8 mouse cellular contexts compared by ENCODE assay signal in the genomic region with DNA sequence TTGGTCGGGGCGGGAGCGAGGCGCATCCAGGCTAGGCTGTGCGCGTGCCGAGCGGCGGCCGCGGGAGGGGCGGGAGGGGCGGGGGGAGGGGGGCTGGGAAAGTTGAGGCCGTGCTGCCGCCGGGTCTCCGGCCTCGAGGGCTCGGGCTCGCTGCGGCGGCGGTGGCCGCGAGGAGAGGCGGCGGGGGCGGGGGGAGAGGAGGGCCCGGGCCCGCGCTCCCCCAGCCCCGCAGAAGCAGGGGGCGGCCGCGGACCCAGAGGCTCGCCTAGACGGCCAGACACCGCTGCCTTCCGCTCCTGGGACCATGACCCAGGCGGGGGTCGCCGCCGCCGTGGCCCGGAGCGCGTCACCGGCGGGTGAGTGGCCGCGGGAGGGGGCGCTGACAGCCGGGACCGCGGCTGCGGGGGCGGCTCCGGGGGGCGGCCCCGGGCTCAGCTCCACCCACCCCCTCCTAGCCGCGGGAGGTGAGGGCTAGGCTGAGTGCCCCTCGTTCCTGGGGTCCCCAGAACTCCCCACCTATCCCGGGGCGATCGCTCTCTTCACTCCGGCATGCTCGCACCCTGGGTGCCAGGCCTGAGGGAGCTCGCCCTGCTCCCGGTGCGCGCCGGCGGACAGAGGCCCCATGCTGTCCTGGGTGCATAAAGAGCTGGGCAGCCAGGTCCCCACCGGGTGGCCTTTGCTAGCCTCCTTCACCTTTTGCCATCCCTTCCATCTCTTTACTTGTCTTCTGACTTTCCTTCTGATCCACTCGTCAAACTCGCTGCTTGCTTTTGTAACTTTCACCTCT. TPM values are rescaled to one million over a fixed set of nuclear protein-coding genes. Genes with fewer than 3 reads are reported as not detected.
DNase-seq lines count a peak whose midpoint lies in the region; ATAC-seq and TF ChIP-seq lines count a peak whose summit lies in the region.

Gene Usf3 (plus strand): TSS at position 92 of the 787 bp plus-strand sequence.

- no peaks in the 10 kb centered on the region for H3K9me3 ChIP-seq in MEL (replicated peaks; ENCODE audit: insufficient read depth, low read length)
- no peaks in the 10 kb centered on the region for H3K9me3 ChIP-seq in lung, embryonic 14.5 days (ENCODE audit: low read depth, low read length)

- peak; percentile 28 to 43; a peak in 1 of 4 replicates for TF ChIP-seq POLR2A in MEL (IDR thresholded peaks at IDR 0.05; ENCODE audit: control insufficient read depth in 1 of 2, insufficient read depth in 1 of 2, low read depth in 1 of 2, low read length in 2 of 2, poor library complexity in 1 of 2)
- TF ChIP-seq POLR2A in olfactory bulb, adult 2 months (IDR thresholded peaks at IDR 0.05; ENCODE audit: insufficient read depth, low read depth, low read length) = no peak; the same call in 1 of the 2 replicates

- H3K4me3 ChIP-seq in MEL (ENCODE audit: control insufficient read depth in 1 of 2, insufficient read depth in 1 of 2, low read depth in 2 of 2, low read length in 2 of 2) = peak within 1 kb of the TSS; percentile 92 to 96
- H3K4me3 ChIP-seq in lung, embryonic 14.5 days (ENCODE audit: low read depth, low read length) = peak within 1 kb of the TSS; percentile 89
- peak within 1 kb of the TSS; percentile 79 for H3K4me3 ChIP-seq in olfactory bulb, adult 2 months (ENCODE audit: insufficient read depth, low read depth, low read length)

- peak; percentile 73 for DNase-seq in MEL (ENCODE audit: low read depth, low spot score)
- DNase-seq in cerebellum, adult 11 months = peak; percentile 63
- DNase-seq in heart, postnatal 4 days = peak; percentile 67
- DNase-seq in layer of hippocampus, adult 8-10 months (ENCODE audit: low spot score in 2 of 2) = peak; percentile 28 to 40
- DNase-seq in lung, embryonic 14.5 days = peak; percentile 60
- peak; percentile 63 to 65 for DNase-seq in thymus, postnatal 10 days (ENCODE audit: low spot score in 2 of 2)

- peaks cover 26% of the 10 kb centered on the region for H3K79me2 ChIP-seq in MEL (ENCODE audit: control insufficient read depth, insufficient read depth, low read length, poor library complexity)

- TF ChIP-seq CTCF in MEL (IDR thresholded peaks at IDR 0.05 in 2 of 3, conservative IDR thresholded peaks at IDR 0.05 in 1 of 3; ENCODE audit: control insufficient read depth in 1 of 3, insufficient read depth in 1 of 3, low read depth in 2 of 3, low read length in 3 of 3, poor library complexity in 1 of 3, severe bottlenecking in 1 of 3) = no peak
- no peak for TF ChIP-seq CTCF in lung, embryonic 14.5 days (IDR thresholded peaks at IDR 0.05; ENCODE audit: low read depth)
- TF ChIP-seq CTCF in olfactory bulb, adult 2 months (IDR thresholded peaks at IDR 0.05; ENCODE audit: insufficient read depth, low read depth, low read length) = no peak

- H3K27ac ChIP-seq in MEL (ENCODE audit: control insufficient read depth, low read depth, low read length) = peak within 1 kb of the TSS; percentile 91
- H3K27ac ChIP-seq in lung, embryonic 14.5 days (ENCODE audit: low read depth) = peak within 1 kb of the TSS; percentile 94
- peak within 1 kb of the TSS; percentile 10 for H3K27ac ChIP-seq in olfactory bulb, adult 2 months (ENCODE audit: insufficient read depth, low read depth, low read length)

- peak within 1 kb of the TSS; percentile 86 for H3K9ac ChIP-seq in MEL (ENCODE audit: control insufficient read depth, low read depth, low read length, poor library complexity, severe bottlenecking)
- H3K9ac ChIP-seq in lung, embryonic 14.5 days = peak within 1 kb of the TSS; percentile 95

- H3K4me1 ChIP-seq in MEL (ENCODE audit: control insufficient read depth in 1 of 2, insufficient read depth in 2 of 2, low read length in 2 of 2) = peaks cover 17 to 22% of the 10 kb centered on the region in 2 experiments
- H3K4me1 ChIP-seq in lung, embryonic 14.5 days (ENCODE audit: insufficient read depth) = peaks cover 8% of the 10 kb centered on the region; the same call in 1 of the 2 replicates
- no peaks in the 10 kb centered on the region for H3K4me1 ChIP-seq in olfactory bulb, adult 2 months (ENCODE audit: control insufficient read depth, insufficient read depth, low read length)

- peaks cover 0 to 26% of the 10 kb centered on the region in 2 experiments; a peak in 2 of 4 replicates for H3K36me3 ChIP-seq in MEL (ENCODE audit: control insufficient read depth in 1 of 2, insufficient read depth in 2 of 2, low read length in 2 of 2)
- no peaks in the 10 kb centered on the region for H3K36me3 ChIP-seq in lung, embryonic 14.5 days (ENCODE audit: insufficient read depth)

- WGBS in lung, embryonic 14.5 days = under 1% methylated on average over 58 of the region's 77 CpGs
- WGBS in olfactory bulb, adult 2 months = under 1% methylated on average over 68 of the region's 77 CpGs

- peak within 1 kb of the TSS; percentile 67 for H3K4me2 ChIP-seq in lung, embryonic 14.5 days

- TF ChIP-seq RAD21 in MEL (IDR thresholded peaks at IDR 0.05; ENCODE audit: low read depth, low read length) = no peak

- H3K27me3 ChIP-seq in MEL (ENCODE audit: control insufficient read depth in 1 of 2, insufficient read depth in 2 of 2, low read length in 2 of 2) = no peaks in the 10 kb centered on the region
- no peaks in the 10 kb centered on the region for H3K27me3 ChIP-seq in lung, embryonic 14.5 days (ENCODE audit: insufficient read depth, low read length)

- no peak for TF ChIP-seq EP300 in MEL (IDR thresholded peaks at IDR 0.05; ENCODE audit: low read depth in 1 of 2, low read length in 2 of 2)

- peak; percentile 25 for ATAC-seq in frontal cortex, adult (ENCODE audit: low TSS enrichment)
- peak; percentile 72 for ATAC-seq in lung, embryonic 14.5 days (ENCODE audit: insufficient read depth)

TF ChIP-seq in MEL, 35 proteins besides CTCF, POLR2A, EP300 and RAD21:
- TF ChIP-seq SIN3A (IDR thresholded peaks at IDR 0.05; ENCODE audit: low read length) (no peak), MAX (IDR thresholded peaks at IDR 0.05; ENCODE audit: low read length) (no peak), MEF2A (IDR thresholded peaks at IDR 0.05; ENCODE audit: extremely low read depth, insufficient replicate concordance, low read depth, low read length, poor library complexity, severe bottlenecking) (no peak), MXI1 (IDR thresholded peaks at IDR 0.05; ENCODE audit: low read depth, low read length) (no peak), ZKSCAN1 (IDR thresholded peaks at IDR 0.05; ENCODE audit: low read depth, low read length) (no peak), JUND (IDR thresholded peaks at IDR 0.05; ENCODE audit: low read depth, low read length) (no peak), ZC3H11A (IDR thresholded peaks at IDR 0.05; ENCODE audit: low read depth, low read length) (no peak), POLR2AphosphoS5 (IDR thresholded peaks at IDR 0.05; ENCODE audit: borderline replicate concordance, low read depth, low read length) (no peak), MAFK (IDR thresholded peaks at IDR 0.05; ENCODE audit: borderline replicate concordance, low read depth, low read length) (no peak), CHD2 (IDR thresholded peaks at IDR 0.05; ENCODE audit: low read length) (no peak), POLR2AphosphoS2 (IDR thresholded peaks at IDR 0.05; ENCODE audit: low read length) (no peak), TCF12 (IDR thresholded peaks at IDR 0.05; ENCODE audit: low read depth, low read length) (no peak), RCOR1 (IDR thresholded peaks at IDR 0.05; ENCODE audit: low read depth, low read length) (no peak)

RNA-seq across cellular contexts. Expression of gene Usf3, which starts in this region (rescaled TPM):
- 3.4 and 4.6 TPM in 2 replicates for total RNA-seq in MEL (2012; rRNA removed)
- 10 to 100 TPM; 11.0 to 89.6 TPM for polyA plus RNA-seq in MEL (2012; ENCODE audit: insufficient read depth in 1 of 2, insufficient read length in 2 of 2, low read depth in 1 of 2, low replicate concordance in 2 of 2, missing spikeins in 1 of 2)
- total RNA-seq in heart, postnatal 4 days (2021) = 10 to 100 TPM; 22.2 to 24.2 TPM
- 10 to 100 TPM; 35.0 to 41.0 (median 37.8) TPM for total RNA-seq in layer of hippocampus, adult 8-10 months (2022)
- polyA plus RNA-seq in lung, embryonic 14.5 days (2014; fragmentation: Nextera tagmentation; extraction: Ambion mirVana) = 5.0 and 5.1 TPM in 2 replicates
- not detected in 2 replicates for polyA plus RNA-seq in olfactory bulb, adult 2 months (2012; ENCODE audit: insufficient read depth, insufficient read length, low replicate concordance, missing spikeins)

Comparison
In these comparisons a context has a peak if more than half of its experiments do, and no peak if none do; other contexts are left out.
1. Peak in every context shown above with its lines: DNase-seq, ATAC-seq, H3K4me3 ChIP-seq and H3K27ac ChIP-seq.
2. H3K27ac ChIP-seq: peak in every context shown above with its lines; median percentile 94 in lung, embryonic 14.5 days; 91 in MEL; 10 in olfactory bulb, adult 2 months.